Mouse (Mus musculus): ENCODE data around the gene 1110032A03Rik. TPM values are rescaled to one million over a fixed set of nuclear protein-coding genes. Genes with fewer than 3 reads are reported as not detected.

1110032A03Rik gene
- total and polyA plus RNA-seq, 3 experiments, result 7.1 to 12.8 TPM; not detected in 1

GRCm38 (mm10) chr9:50797641-50798040 lies 22.3 kb upstream of the 1110032A03Rik start:
- TF ChIP-seq SIN3A (IDR thresholded peaks at IDR 0.05; ENCODE audit: low read length) (no peak), MAZ (IDR thresholded peaks at IDR 0.05; ENCODE audit: low read depth, low read length) (no peak)
- no peaks in the 10 kb centered on the region for H3K9me3 ChIP-seq (replicated peaks; ENCODE audit: insufficient read depth, low read length)

GRCm38 (mm10) chr9:50796776-50797175 lies 21.5 kb upstream of the 1110032A03Rik start:
- no peaks in the 10 kb centered on the region for H3K79me2 ChIP-seq (ENCODE audit: control insufficient read depth, insufficient read depth, low read length, poor library complexity)
- no peaks in the 10 kb centered on the region for H3K4me1 ChIP-seq (ENCODE audit: control insufficient read depth in 1 of 2, insufficient read depth in 2 of 2, low read length in 2 of 2)
- DNase-seq (ENCODE audit: low read depth, low spot score), result no peak
- no peak overlapping the region for H3K9ac ChIP-seq (ENCODE audit: control insufficient read depth, low read depth, low read length, poor library complexity, severe bottlenecking)
- H3K9me3 ChIP-seq (replicated peaks; ENCODE audit: insufficient read depth, low read length), result no peaks in the 10 kb centered on the region
- H3K27me3 ChIP-seq (ENCODE audit: control insufficient read depth in 1 of 2, insufficient read depth in 2 of 2, low read length in 2 of 2), result no peaks in the 10 kb centered on the region
- no peak overlapping the region for H3K27ac ChIP-seq (ENCODE audit: control insufficient read depth, low read depth, low read length)
- no peak for TF ChIP-seq POLR2AphosphoS2 (IDR thresholded peaks at IDR 0.05; ENCODE audit: low read length)
- TF ChIP-seq EP300 (IDR thresholded peaks at IDR 0.05; ENCODE audit: low read depth in 1 of 2, low read length in 2 of 2), result no peak
- TF ChIP-seq MAFK (IDR thresholded peaks at IDR 0.05; ENCODE audit: borderline replicate concordance, low read depth, low read length), result no peak
- TF ChIP-seq HCFC1 (IDR thresholded peaks at IDR 0.05; ENCODE audit: low read depth, low read length), result no peak
- TF ChIP-seq JUND (IDR thresholded peaks at IDR 0.05; ENCODE audit: low read depth, low read length), result no peak
- no peak for TF ChIP-seq ETS1 (IDR thresholded peaks at IDR 0.05; ENCODE audit: low read depth, low read length)
- peaks cover 0 to 3% of the 10 kb centered on the region in 2 experiments; a peak in 2 of 4 replicates for H3K36me3 ChIP-seq (ENCODE audit: control insufficient read depth in 1 of 2, insufficient read depth in 2 of 2, low read length in 2 of 2)
- H3K4me3 ChIP-seq (ENCODE audit: control insufficient read depth in 1 of 2, insufficient read depth in 1 of 2, low read depth in 2 of 2, low read length in 2 of 2), result no peak overlapping the region

More at GRCm38 (mm10) chr9:50797641-50798040, 22.3 kb upstream of the 1110032A03Rik start:
- no peaks in the 10 kb centered on the region for H3K4me1 ChIP-seq (ENCODE audit: control insufficient read depth in 1 of 2, insufficient read depth in 2 of 2, low read length in 2 of 2)
- H3K27ac ChIP-seq (ENCODE audit: control insufficient read depth, low read depth, low read length), result no peak overlapping the region
- no peak overlapping the region for H3K4me3 ChIP-seq (ENCODE audit: control insufficient read depth in 1 of 2, insufficient read depth in 1 of 2, low read depth in 2 of 2, low read length in 2 of 2)
- no peaks in the 10 kb centered on the region for H3K79me2 ChIP-seq (ENCODE audit: control insufficient read depth, insufficient read depth, low read length, poor library complexity)
- H3K9ac ChIP-seq (ENCODE audit: control insufficient read depth, low read depth, low read length, poor library complexity, severe bottlenecking), result no peak overlapping the region
- peaks cover 0 to 6% of the 10 kb centered on the region in 2 experiments; a peak in 2 of 4 replicates for H3K36me3 ChIP-seq (ENCODE audit: control insufficient read depth in 1 of 2, insufficient read depth in 2 of 2, low read length in 2 of 2)
- no peak for DNase-seq (ENCODE audit: low read depth, low spot score)
- no peaks in the 10 kb centered on the region for H3K27me3 ChIP-seq (ENCODE audit: control insufficient read depth in 1 of 2, insufficient read depth in 2 of 2, low read length in 2 of 2)

GRCm38 (mm10) chr9:50795266-50795665 lies 19.9 kb upstream of the 1110032A03Rik start:
- H3K36me3 ChIP-seq (ENCODE audit: control insufficient read depth in 1 of 2, insufficient read depth in 2 of 2, low read length in 2 of 2), result no peaks in the 10 kb centered on the region; a peak in 1 of 4 replicates
- no peak for DNase-seq (ENCODE audit: low read depth, low spot score)
- no peak overlapping the region for H3K9ac ChIP-seq (ENCODE audit: control insufficient read depth, low read depth, low read length, poor library complexity, severe bottlenecking)
- H3K27ac ChIP-seq (ENCODE audit: control insufficient read depth, low read depth, low read length), result no peak overlapping the region
- TF ChIP-seq ETS1 (IDR thresholded peaks at IDR 0.05; ENCODE audit: low read depth, low read length) (no peak), RCOR1 (IDR thresholded peaks at IDR 0.05; ENCODE audit: low read depth, low read length) (no peak), BHLHE40 (IDR thresholded peaks at IDR 0.05; ENCODE audit: borderline replicate concordance, low read depth, low read length) (no peak), NRF1 (IDR thresholded peaks at IDR 0.05; ENCODE audit: insufficient read depth, low read depth, low read length, poor library complexity, severe bottlenecking) (no peak), NELFE (IDR thresholded peaks at IDR 0.05; ENCODE audit: low read depth, low read length) (no peak), ZMIZ1 (IDR thresholded peaks at IDR 0.05; ENCODE audit: low read depth, low read length) (no peak), USF1 (IDR thresholded peaks at IDR 0.05; ENCODE audit: low read depth, low read length) (no peak), EP300 (IDR thresholded peaks at IDR 0.05; ENCODE audit: low read depth in 1 of 2, low read length in 2 of 2) (no peak), CHD2 (IDR thresholded peaks at IDR 0.05; ENCODE audit: low read length) (no peak), MAZ (IDR thresholded peaks at IDR 0.05; ENCODE audit: low read depth, low read length) (no peak), MYB (IDR thresholded peaks at IDR 0.05; ENCODE audit: low read depth, low read length) (no peak), CHD1 (IDR thresholded peaks at IDR 0.05; ENCODE audit: low read depth, low read length) (no peak), GATA1 (IDR thresholded peaks at IDR 0.05; ENCODE audit: low read depth, low read length) (no peak), TAL1 (IDR thresholded peaks at IDR 0.05; ENCODE audit: low read length) (no peak)
- H3K27me3 ChIP-seq (ENCODE audit: control insufficient read depth in 1 of 2, insufficient read depth in 2 of 2, low read length in 2 of 2), result no peaks in the 10 kb centered on the region
- H3K4me3 ChIP-seq (ENCODE audit: control insufficient read depth in 1 of 2, insufficient read depth in 1 of 2, low read depth in 2 of 2, low read length in 2 of 2), result no peak overlapping the region
- H3K9me3 ChIP-seq (replicated peaks; ENCODE audit: insufficient read depth, low read length), result no peaks in the 10 kb centered on the region
- no peaks in the 10 kb centered on the region for H3K4me1 ChIP-seq (ENCODE audit: control insufficient read depth in 1 of 2, insufficient read depth in 2 of 2, low read length in 2 of 2)
- no peaks in the 10 kb centered on the region for H3K79me2 ChIP-seq (ENCODE audit: control insufficient read depth, insufficient read depth, low read length, poor library complexity)
